Mouse (Mus musculus) frontal cortex, postnatal 14 days (tissue): Measurements from ENCODE around the gene Mthfr.

Source experiments
- DNase-seq, 2 experiments: peaks; one replicate each; pipeline ENCODE4 v3.0.0; 2022; ENCODE audit warnings: low spot score in 2 of 2

Mthfr gene

GRCm38 (mm10) chr4:148089166-148089565 is 50.3 kb downstream of the Mthfr start:
- DNase-seq: no peak

- no peak for DNase-seq
Observed at GRCm38 (mm10) chr4:148091181-148091580, 52.3 kb downstream of the Mthfr start.

- DNase-seq: no peak
Observed at GRCm38 (mm10) chr4:148092551-148093271, 53.8 kb downstream of the Mthfr start.

GRCm38 (mm10) chr4:148094161-148094560 is 55.3 kb downstream of the Mthfr start:
- DNase-seq: no peak

GRCm38 (mm10) chr4:148095081-148095480 is 56.2 kb downstream of the Mthfr start:
- DNase-seq: no peak

GRCm38 (mm10) chr4:148097936-148098335 is 59.1 kb downstream of the Mthfr start:
- DNase-seq: no peak

- DNase-seq: no peak
Observed at GRCm38 (mm10) chr4:148098666-148099065, 59.8 kb downstream of the Mthfr start.

- DNase-seq: peak; percentile 60 to 70
Observed at GRCm38 (mm10) chr4:148101801-148102527, 63.1 kb downstream of the Mthfr start.

- no peak for DNase-seq
Observed at GRCm38 (mm10) chr4:148104146-148104545, 65.3 kb downstream of the Mthfr start.

- no peak for DNase-seq
Observed at GRCm38 (mm10) chr4:148107621-148108291, 68.9 kb downstream of the Mthfr start.

- DNase-seq: no peak
Observed at GRCm38 (mm10) chr4:148108565-148109100, 69.8 kb downstream of the Mthfr start.
